Mouse (Mus musculus) embryonic fibroblast, embryonic 13.5 days (primary cell): Measurements from ENCODE around the gene Clic6. TPM values are rescaled to one million over a fixed set of nuclear protein-coding genes. Genes with fewer than 3 reads are reported as not detected.
A peak's percentile ranks its signal among the peaks of the same experiment; 100 is the strongest.

ENCODE experiments used
- H3K27ac ChIP-seq: 2 replicates; pipeline ENCODE4 v1.5.1; 2012; ENCODE audit warnings: low read length, control low read depth, inconsistent platforms; ENCODE audit not compliant: insufficient read depth
- H3K4me1 ChIP-seq: 2 replicates; pipeline ENCODE4 v1.6.1; 2011; ENCODE audit warnings: low read length; ENCODE audit not compliant: control insufficient read depth, insufficient read depth
- H3K4me3 ChIP-seq: 2 replicates; pipeline ENCODE4 v1.5.1; 2011; ENCODE audit warnings: mild to moderate bottlenecking, control low read depth, low read length; ENCODE audit not compliant: insufficient read depth
- CTCF ChIP-seq: IDR thresholded peaks from 2 replicates; pipeline ENCODE4 v1.5.1; 2011; ENCODE audit warnings: mild to moderate bottlenecking, control low read depth, low read length, moderate library complexity, borderline replicate concordance; ENCODE audit not compliant: insufficient read depth
- POLR2A ChIP-seq: IDR thresholded peaks from 2 replicates; pipeline ENCODE4 v1.6.1; 2011; ENCODE audit warnings: low read depth, mild to moderate bottlenecking, control low read depth, low read length, moderate library complexity
- polyA plus RNA-seq: library from polyadenylated mRNA; stranded (reverse); fragments of >200 nt; gene quantifications from 2 replicates; pipeline ENCODE4 v1.2.4, GENCODE M21; 2011; ENCODE audit warnings: low read depth; ENCODE audit not compliant: missing spikeins, insufficient read length

Clic6 gene
- polyA plus RNA-seq, 1 experiment = not detected

GRCm38 (mm10) chr16:92488456-92488855 lies 2.9 kb downstream of the Clic6 start:
- no peak overlapping the region for H3K4me3 ChIP-seq
- H3K4me1 ChIP-seq = no peaks in the 10 kb centered on the region
- TF ChIP-seq POLR2A (no peak), CTCF (no peak)
- H3K27ac ChIP-seq = no peak overlapping the region

GRCm38 (mm10) chr16:92489356-92489755 lies 3.8 kb downstream of the Clic6 start:
- no peaks in the 10 kb centered on the region for H3K4me1 ChIP-seq
- TF ChIP-seq POLR2A (no peak), CTCF (no peak)
- H3K4me3 ChIP-seq = no peak overlapping the region
- H3K27ac ChIP-seq = no peak overlapping the region

GRCm38 (mm10) chr16:92497851-92498588 lies 12.5 kb downstream of the Clic6 start:
- peak overlapping the region; percentile 56 for H3K4me3 ChIP-seq
- TF ChIP-seq CTCF = no peak
- no peak for TF ChIP-seq POLR2A
- no peak overlapping the region for H3K27ac ChIP-seq
- H3K4me1 ChIP-seq = peaks cover 4% of the 10 kb centered on the region; the same call in 1 of the 2 replicates

- no peak for TF ChIP-seq CTCF
- TF ChIP-seq POLR2A = no peak
- H3K27ac ChIP-seq = no peak overlapping the region
- H3K4me3 ChIP-seq = peak overlapping the region; percentile 56
- peaks cover 4% of the 10 kb centered on the region; the same call in 1 of the 2 replicates for H3K4me1 ChIP-seq
Observed at GRCm38 (mm10) chr16:92498589-92498981, 13.0 kb downstream of the Clic6 start.

DNA sequence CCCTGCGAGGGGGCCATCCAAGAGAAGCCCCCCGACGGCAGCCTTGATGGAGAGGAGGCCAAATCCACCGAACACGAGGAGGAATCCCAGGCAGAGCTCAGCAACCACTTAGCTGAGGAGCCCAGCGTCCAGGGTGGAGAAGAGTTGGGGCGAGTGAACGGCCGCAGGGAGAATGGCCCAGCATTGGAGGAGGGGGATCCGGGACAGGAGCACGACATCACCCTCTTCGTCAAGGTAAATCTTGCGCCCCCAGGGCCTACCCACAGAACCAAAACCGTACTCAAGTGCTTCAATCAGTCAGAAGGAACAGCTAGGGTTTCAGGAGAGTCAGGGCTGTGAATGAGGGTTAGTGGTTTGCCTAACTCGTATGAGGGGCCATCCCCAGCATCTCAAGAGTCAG lies 13.8 kb downstream of the Clic6 start:
- Histone ChIP-seq H3K27ac (no peak overlapping the region), H3K4me3 (no peak overlapping the region; the same call in 1 of the 2 replicates)

GRCm38 (mm10) chr16:92500534-92500933 lies 15.0 kb downstream of the Clic6 start:
- no peak for TF ChIP-seq CTCF
- TF ChIP-seq POLR2A = no peak
- Histone ChIP-seq H3K4me1 (peaks cover 4% of the 10 kb centered on the region; the same call in 1 of the 2 replicates), H3K27ac (no peak overlapping the region)

More for the DNA sequence above, 13.8 kb downstream of the Clic6 start:
- TF ChIP-seq POLR2A = no peak
- peaks cover 4% of the 10 kb centered on the region; the same call in 1 of the 2 replicates for H3K4me1 ChIP-seq

GRCm38 (mm10) chr16:92503105-92503504 lies 17.6 kb downstream of the Clic6 start:
- H3K4me3 ChIP-seq = no peak overlapping the region
- H3K4me1 ChIP-seq = peaks cover 2% of the 10 kb centered on the region; the same call in 1 of the 2 replicates
- H3K27ac ChIP-seq = no peak overlapping the region
- TF ChIP-seq CTCF (no peak), POLR2A (no peak)

More at GRCm38 (mm10) chr16:92500534-92500933, 15.0 kb downstream of the Clic6 start:
- no peak overlapping the region for H3K4me3 ChIP-seq

GRCm38 (mm10) chr16:92507573-92507972 lies 22.0 kb downstream of the Clic6 start:
- H3K4me1 ChIP-seq = no peaks in the 10 kb centered on the region
- no peak for TF ChIP-seq POLR2A
- TF ChIP-seq CTCF = no peak
- H3K4me3 ChIP-seq = no peak overlapping the region
- no peak overlapping the region for H3K27ac ChIP-seq

- Histone ChIP-seq H3K4me3 (no peak overlapping the region), H3K4me1 (no peaks in the 10 kb centered on the region), H3K27ac (no peak overlapping the region)
- no peak for TF ChIP-seq CTCF
- TF ChIP-seq POLR2A = no peak
Observed at GRCm38 (mm10) chr16:92510835-92511772, 25.6 kb downstream of the Clic6 start.
